Mouse (Mus musculus): Measurements from ENCODE around the gene Tshz2. TPM values are rescaled to one million over a fixed set of nuclear protein-coding genes. Genes with fewer than 3 reads are reported as not detected.

Gene Tshz2
- polyA plus RNA-seq, 1 experiment from 2014 or later: 22.8 TPM

DNA sequence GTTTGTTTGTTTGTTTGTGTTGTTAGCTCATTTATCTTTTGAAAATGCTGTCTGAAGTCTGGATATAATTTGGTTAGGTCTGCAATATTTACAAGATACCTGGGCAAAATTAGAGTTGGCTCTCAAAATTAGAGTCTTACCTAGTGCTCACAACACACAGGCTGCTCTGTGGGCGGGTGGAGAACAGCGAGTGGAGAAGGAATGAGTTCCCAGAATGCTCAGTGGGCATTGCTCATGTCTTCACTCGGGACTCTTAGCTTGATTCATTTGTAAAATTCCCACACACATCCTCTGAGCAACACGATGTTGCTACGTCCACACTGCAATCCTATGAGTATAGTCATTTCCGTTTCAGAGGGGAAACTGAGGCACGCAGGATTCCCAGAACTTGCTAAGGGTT is 180.1 kb downstream of the Tshz2 start:
- ATAC-seq: no peak
- no peak overlapping the region for H3K4me2 ChIP-seq (ENCODE audit: low read length)
- H3K9ac ChIP-seq (ENCODE audit: low read depth, low read length): no peak overlapping the region
- H3K4me1 ChIP-seq (ENCODE audit: control insufficient read depth, insufficient read depth, low read length): peaks cover 13% of the 10 kb centered on the region
- WGBS: 90% methylated on average over 7 of the region's 7 CpGs
- no peak overlapping the region for H3K4me3 ChIP-seq (ENCODE audit: low read depth, low read length)
- H3K27ac ChIP-seq (ENCODE audit: low read length): no peak overlapping the region
- no peaks in the 10 kb centered on the region for H3K36me3 ChIP-seq (ENCODE audit: control insufficient read depth, insufficient read depth, low read length)
- no peaks in the 10 kb centered on the region for H3K27me3 ChIP-seq (ENCODE audit: control insufficient read depth, insufficient read depth, low read depth, low read length)
- H3K9me3 ChIP-seq (replicated peaks; ENCODE audit: control insufficient read depth, low read length, poor library complexity, severe bottlenecking): no peaks in the 10 kb centered on the region

GRCm38 (mm10) chr2:169814351-169814750 is 181.5 kb downstream of the Tshz2 start:
- Histone ChIP-seq H3K36me3 (ENCODE audit: control insufficient read depth, insufficient read depth, low read length) (no peaks in the 10 kb centered on the region), H3K27me3 (ENCODE audit: control insufficient read depth, insufficient read depth, low read depth, low read length) (no peaks in the 10 kb centered on the region), H3K27ac (ENCODE audit: low read length) (no peak overlapping the region), H3K9ac (ENCODE audit: low read depth, low read length) (no peak overlapping the region), H3K4me2 (ENCODE audit: low read length) (no peak overlapping the region), H3K9me3 (replicated peaks; ENCODE audit: control insufficient read depth, low read length, poor library complexity, severe bottlenecking) (no peaks in the 10 kb centered on the region), H3K4me3 (ENCODE audit: low read depth, low read length) (no peak overlapping the region), H3K4me1 (ENCODE audit: control insufficient read depth, insufficient read depth, low read length) (peaks cover 16% of the 10 kb centered on the region)
- 53% methylated on average over 3 of the region's 3 CpGs for WGBS
- no peak for ATAC-seq

GRCm38 (mm10) chr2:169814757-169815156 is 181.9 kb downstream of the Tshz2 start:
- H3K9me3 ChIP-seq (replicated peaks; ENCODE audit: control insufficient read depth, low read length, poor library complexity, severe bottlenecking): no peaks in the 10 kb centered on the region
- ATAC-seq: peak; percentile 75
- 34% methylated on average over 10 of the region's 10 CpGs for WGBS
- no peak overlapping the region for H3K9ac ChIP-seq (ENCODE audit: low read depth, low read length)
- peaks cover 16% of the 10 kb centered on the region for H3K4me1 ChIP-seq (ENCODE audit: control insufficient read depth, insufficient read depth, low read length)
- no peak overlapping the region for H3K4me3 ChIP-seq (ENCODE audit: low read depth, low read length)
- H3K36me3 ChIP-seq (ENCODE audit: control insufficient read depth, insufficient read depth, low read length): no peaks in the 10 kb centered on the region
- H3K27ac ChIP-seq (ENCODE audit: low read length): no peak overlapping the region; the same call in 1 of the 2 replicates
- H3K4me2 ChIP-seq (ENCODE audit: low read length): no peak overlapping the region
- H3K27me3 ChIP-seq (ENCODE audit: control insufficient read depth, insufficient read depth, low read depth, low read length): no peaks in the 10 kb centered on the region

GRCm38 (mm10) chr2:169821021-169821441 is 188.2 kb downstream of the Tshz2 start:
- WGBS: 90% methylated on average over 9 of the region's 9 CpGs
- H3K27ac ChIP-seq (ENCODE audit: low read length): no peak overlapping the region
- H3K9me3 ChIP-seq (replicated peaks; ENCODE audit: control insufficient read depth, low read length, poor library complexity, severe bottlenecking): no peaks in the 10 kb centered on the region
- H3K36me3 ChIP-seq (ENCODE audit: control insufficient read depth, insufficient read depth, low read length): no peaks in the 10 kb centered on the region
- H3K4me1 ChIP-seq (ENCODE audit: control insufficient read depth, insufficient read depth, low read length): peaks cover 3% of the 10 kb centered on the region; the same call in 1 of the 2 replicates
- H3K4me3 ChIP-seq (ENCODE audit: low read depth, low read length): no peak overlapping the region
- no peak overlapping the region for H3K4me2 ChIP-seq (ENCODE audit: low read length)
- ATAC-seq: no peak
- H3K9ac ChIP-seq (ENCODE audit: low read depth, low read length): no peak overlapping the region
- H3K27me3 ChIP-seq (ENCODE audit: control insufficient read depth, insufficient read depth, low read depth, low read length): no peaks in the 10 kb centered on the region

DNA sequence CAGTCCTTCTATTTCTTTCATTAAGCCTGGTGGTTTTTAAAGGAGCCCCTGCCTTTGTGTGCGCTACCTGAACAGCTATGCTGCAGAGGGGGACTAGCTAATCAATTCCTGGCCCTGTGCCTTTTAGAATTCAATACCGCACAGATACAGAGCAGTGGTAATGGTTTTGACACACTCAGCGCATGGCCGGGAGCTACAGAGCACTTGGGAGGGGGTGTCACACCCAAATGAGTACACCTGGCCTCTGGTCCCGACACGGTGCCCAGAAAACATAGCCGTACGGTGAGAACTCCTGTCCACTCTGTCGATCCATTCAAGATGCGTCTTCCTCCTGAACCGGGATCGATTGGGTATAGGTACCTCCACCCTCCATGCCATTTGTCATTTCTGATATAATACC is 193.1 kb downstream of the Tshz2 start:
- H3K9ac ChIP-seq (ENCODE audit: low read depth, low read length): no peak overlapping the region
- WGBS: 80% methylated on average over 12 of the region's 12 CpGs
- H3K36me3 ChIP-seq (ENCODE audit: control insufficient read depth, insufficient read depth, low read length): no peaks in the 10 kb centered on the region
- H3K4me2 ChIP-seq (ENCODE audit: low read length): no peak overlapping the region
- no peak overlapping the region for H3K27ac ChIP-seq (ENCODE audit: low read length)
- H3K9me3 ChIP-seq (replicated peaks; ENCODE audit: control insufficient read depth, low read length, poor library complexity, severe bottlenecking): no peaks in the 10 kb centered on the region
- no peak for ATAC-seq
- H3K4me3 ChIP-seq (ENCODE audit: low read depth, low read length): no peak overlapping the region
- H3K4me1 ChIP-seq (ENCODE audit: control insufficient read depth, insufficient read depth, low read length): no peaks in the 10 kb centered on the region
- H3K27me3 ChIP-seq (ENCODE audit: control insufficient read depth, insufficient read depth, low read depth, low read length): no peaks in the 10 kb centered on the region

DNA sequence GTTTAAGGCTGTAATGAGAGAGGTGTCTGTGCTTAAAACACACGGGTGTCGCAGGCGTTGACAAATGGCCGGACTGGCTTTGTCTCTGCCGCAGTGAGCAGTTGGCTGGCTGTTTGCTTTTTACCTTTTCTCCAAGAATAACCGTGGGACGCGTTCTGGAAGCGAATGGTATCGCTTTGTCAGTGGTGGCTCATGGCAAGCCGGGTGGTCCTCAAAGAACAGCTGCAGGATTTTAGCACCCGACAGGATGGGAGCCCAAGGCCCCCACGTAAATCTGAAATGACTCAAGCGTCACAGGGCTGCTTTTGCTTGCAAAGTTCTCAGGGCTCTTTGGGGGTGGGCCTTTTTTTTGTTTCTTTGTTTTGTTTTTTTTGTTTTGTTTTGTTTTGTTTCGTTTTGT is 193.5 kb downstream of the Tshz2 start:
- H3K4me3 ChIP-seq (ENCODE audit: low read depth, low read length): no peak overlapping the region

DNA sequence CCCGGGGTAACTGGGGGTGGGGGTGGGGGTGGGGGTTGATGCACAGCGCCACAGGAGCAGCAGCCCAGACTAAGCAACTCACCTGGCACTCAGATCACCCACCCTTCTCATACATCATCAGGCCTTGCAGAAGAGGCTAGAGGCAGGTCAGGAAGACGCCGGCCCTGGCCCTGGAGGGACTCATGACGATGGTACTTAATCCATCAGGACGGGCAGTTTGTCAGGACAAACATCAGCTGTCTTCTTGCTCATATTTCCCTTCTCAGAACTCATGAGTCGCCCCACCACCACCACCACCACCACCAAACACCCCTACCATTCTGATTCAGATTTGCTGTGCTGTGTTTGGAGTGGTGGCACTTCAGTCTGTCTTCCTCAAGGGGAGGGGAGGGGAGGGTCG is 194.0 kb downstream of the Tshz2 start:
- Histone ChIP-seq H3K27me3 (ENCODE audit: control insufficient read depth, insufficient read depth, low read depth, low read length) (no peaks in the 10 kb centered on the region), H3K4me2 (ENCODE audit: low read length) (no peak overlapping the region), H3K36me3 (ENCODE audit: control insufficient read depth, insufficient read depth, low read length) (no peaks in the 10 kb centered on the region), H3K4me1 (ENCODE audit: control insufficient read depth, insufficient read depth, low read length) (no peaks in the 10 kb centered on the region), H3K4me3 (ENCODE audit: low read depth, low read length) (no peak overlapping the region), H3K27ac (ENCODE audit: low read length) (no peak overlapping the region), H3K9me3 (replicated peaks; ENCODE audit: control insufficient read depth, low read length, poor library complexity, severe bottlenecking) (no peaks in the 10 kb centered on the region), H3K9ac (ENCODE audit: low read depth, low read length) (no peak overlapping the region)
- no peak for ATAC-seq
- 78% methylated on average over 8 of the region's 8 CpGs for WGBS

More for the DNA sequence above, 193.5 kb downstream of the Tshz2 start:
- H3K9ac ChIP-seq (ENCODE audit: low read depth, low read length): no peak overlapping the region
- H3K27me3 ChIP-seq (ENCODE audit: control insufficient read depth, insufficient read depth, low read depth, low read length): no peaks in the 10 kb centered on the region
- WGBS: 62% methylated on average over 15 of the region's 15 CpGs
- no peak for ATAC-seq
- H3K9me3 ChIP-seq (replicated peaks; ENCODE audit: control insufficient read depth, low read length, poor library complexity, severe bottlenecking): no peaks in the 10 kb centered on the region
- H3K4me1 ChIP-seq (ENCODE audit: control insufficient read depth, insufficient read depth, low read length): no peaks in the 10 kb centered on the region
- no peak overlapping the region for H3K4me2 ChIP-seq (ENCODE audit: low read length)
- no peaks in the 10 kb centered on the region for H3K36me3 ChIP-seq (ENCODE audit: control insufficient read depth, insufficient read depth, low read length)
- 0 out of 2 replicates have a peak overlapping the region, but pooled peaks have one; percentile 20 for H3K27ac ChIP-seq (ENCODE audit: low read length)

DNA sequence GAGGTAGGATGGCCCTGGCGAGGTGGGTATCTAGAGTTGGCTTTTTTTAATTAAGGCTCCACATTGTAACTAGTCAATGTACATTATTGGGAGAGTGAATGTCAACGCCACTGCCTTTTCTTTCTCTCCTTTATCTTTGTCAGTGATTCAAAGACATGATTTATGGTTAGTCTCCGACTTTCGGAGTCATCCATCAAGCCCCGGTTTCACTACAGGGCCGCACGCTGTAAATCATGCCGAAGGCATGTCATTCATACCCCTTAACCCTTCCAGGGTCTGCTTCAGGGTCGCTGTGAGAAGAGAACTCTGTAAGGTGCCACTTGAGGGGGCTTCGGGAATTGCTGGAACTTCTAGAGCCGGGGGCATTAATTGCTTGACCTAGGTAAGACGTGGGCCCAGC is 199.4 kb downstream of the Tshz2 start:
- Histone ChIP-seq H3K27me3 (ENCODE audit: control insufficient read depth, insufficient read depth, low read depth, low read length) (no peaks in the 10 kb centered on the region), H3K9me3 (replicated peaks; ENCODE audit: control insufficient read depth, low read length, poor library complexity, severe bottlenecking) (no peaks in the 10 kb centered on the region), H3K36me3 (ENCODE audit: control insufficient read depth, insufficient read depth, low read length) (no peaks in the 10 kb centered on the region), H3K9ac (ENCODE audit: low read depth, low read length) (no peak overlapping the region), H3K4me3 (ENCODE audit: low read depth, low read length) (no peak overlapping the region), H3K4me2 (ENCODE audit: low read length) (no peak overlapping the region), H3K4me1 (ENCODE audit: control insufficient read depth, insufficient read depth, low read length) (no peaks in the 10 kb centered on the region), H3K27ac (ENCODE audit: low read length) (no peak overlapping the region)
- ATAC-seq: no peak
- 91% methylated on average over 12 of the region's 12 CpGs for WGBS

GRCm38 (mm10) chr2:169833638-169834037 is 200.8 kb downstream of the Tshz2 start:
- Histone ChIP-seq H3K27me3 (ENCODE audit: control insufficient read depth, insufficient read depth, low read depth, low read length) (no peaks in the 10 kb centered on the region), H3K36me3 (ENCODE audit: control insufficient read depth, insufficient read depth, low read length) (no peaks in the 10 kb centered on the region), H3K4me2 (ENCODE audit: low read length) (no peak overlapping the region), H3K4me3 (ENCODE audit: low read depth, low read length) (no peak overlapping the region), H3K9ac (ENCODE audit: low read depth, low read length) (no peak overlapping the region), H3K4me1 (ENCODE audit: control insufficient read depth, insufficient read depth, low read length) (no peaks in the 10 kb centered on the region), H3K27ac (ENCODE audit: low read length) (no peak overlapping the region), H3K9me3 (replicated peaks; ENCODE audit: control insufficient read depth, low read length, poor library complexity, severe bottlenecking) (no peaks in the 10 kb centered on the region)
- no peak for ATAC-seq
- 63% methylated on average over 9 of the region's 9 CpGs for WGBS
